Mouse (Mus musculus): Measurements from ENCODE around the gene Agbl4.

- TF ChIP-seq CTCF (IDR thresholded peaks at IDR 0.05; ENCODE audit: insufficient read depth, low read depth, low read length) (no peak), POLR2A (IDR thresholded peaks at IDR 0.05; ENCODE audit: insufficient read depth, low read depth, low read length) (no peak)
Measured at GRCm38 (mm10) chr4:110879719-110880443, 482.4 kb downstream of the Agbl4 start.

All from olfactory bulb, adult 2 months (tissue).